Mouse (Mus musculus) CH12.LX (cell line): ENCODE results near the gene BC061237. TPM values are rescaled to one million over a fixed set of nuclear protein-coding genes. Genes with fewer than 3 reads are reported as not detected.
"Not testable (repeated sequence)": the region's sequence is repeated elsewhere in the genome, so short reads cannot be mapped to it uniquely, and the experiment has no call there.

Experiments used
- DNase-seq: peaks from one replicate; pipeline ENCODE4 v3.0.0-alpha.2; 2013; ENCODE audit errors: extremely low read depth
- H3K27ac ChIP-seq: 2 replicates; pipeline ENCODE4 v1.5.1; 2012; ENCODE audit warnings: low read depth, mild to moderate bottlenecking, control low read depth, moderate library complexity; ENCODE audit not compliant: insufficient read depth
- H3K27me3 ChIP-seq: replicated peaks from 2 replicates; pipeline ENCODE3; 2012; ENCODE audit warnings: inconsistent platforms
- H3K36me3 ChIP-seq, 2 experiments: replicated peaks in 1 of 2; 2 replicates each; pipeline versions ENCODE3 to v1.6.1; 2012; ENCODE audit warnings: inconsistent platforms in 1 of 2, low read length in 1 of 2, mild to moderate bottlenecking in 1 of 2, mixed read lengths in 1 of 2, moderate library complexity in 1 of 2; ENCODE audit not compliant: control insufficient read depth in 1 of 2, insufficient read depth in 1 of 2
- H3K4me1 ChIP-seq, 2 experiments: 2 replicates each; pipeline ENCODE4 v1.6.1; 2012; ENCODE audit warnings: inconsistent platforms in 1 of 2, moderate library complexity in 1 of 2; ENCODE audit not compliant: insufficient read depth in 2 of 2, control insufficient read depth in 1 of 2
- H3K4me2 ChIP-seq: 2 replicates; pipeline ENCODE4 v1.6.1; 2012; ENCODE audit warnings: low read depth, mild to moderate bottlenecking, control low read depth; ENCODE audit not compliant: poor library complexity, insufficient read depth, severe bottlenecking
- H3K4me3 ChIP-seq, 3 experiments: fragments of 150-350 bp in 1 of 3; sonication (generic) in 1 of 3; replicated peaks in 1 of 3; 2 replicates each; pipeline versions ENCODE3 to v1.5.1; 2011 to 2012; ENCODE audit warnings: low read depth in 2 of 3, low read length in 2 of 3, mild to moderate bottlenecking in 2 of 3, moderate library complexity in 2 of 3, control low read depth in 1 of 3, improper control_type of control experiment in 1 of 3, inconsistent platforms in 1 of 3, mixed read lengths in 1 of 3; ENCODE audit not compliant: poor library complexity in 1 of 3
- H3K79me2 ChIP-seq: replicated peaks from 2 replicates; pipeline ENCODE4 v1.6.1; 2012; ENCODE audit warnings: mild to moderate bottlenecking, moderate library complexity; ENCODE audit not compliant: control insufficient read depth, poor library complexity, insufficient read depth, severe bottlenecking; ENCODE audit errors: extremely low read depth
- H3K9ac ChIP-seq: 2 replicates; pipeline ENCODE4 v1.6.1; 2012; ENCODE audit warnings: low read depth, mild to moderate bottlenecking, control low read depth, moderate library complexity; ENCODE audit not compliant: insufficient read depth
- H3K9me3 ChIP-seq: replicated peaks from 2 replicates; pipeline ENCODE3; 2012; ENCODE audit warnings: low read length, inconsistent platforms, mixed read lengths
- dilution Hi-C: fragments of 300-500 bp; cut with MboI; formaldehyde crosslinking; loops from 2 replicates; pipeline ENCODE4 v1.14.3; 2020; ENCODE audit warnings: low sequenced_read_pairs; ENCODE audit not compliant: extremely low pct_unique_long_range_greater_than_20kb, extremely low pct_ligation_motif_present
- in situ Hi-C: fragments of 300-500 bp; cut with MboI; formaldehyde crosslinking; loops from 3 replicates; pipeline ENCODE4 v1.14.3; 2019; ENCODE audit warnings: low sequenced_read_pairs, low pct_ligation_motif_present, low pct_unique_long_range_greater_than_20kb, mixed read lengths
- polyA plus RNA-seq: library from polyadenylated mRNA; unstranded; fragments of >175 nt; gene quantifications from 2 replicates; pipeline ENCODE4 v1.2.1, GENCODE M21; 2012; ENCODE audit warnings: low read depth; ENCODE audit not compliant: insufficient read length
- total RNA-seq, 2 experiments: library from RNA; depleted of rRNA; stranded (reverse); fragments of 300-350 nt in 1 of 2; fragments of >200 nt in 1 of 2; gene quantifications; 2 replicates each; pipeline ENCODE4 v1.2.3; 2012 to 2014

Gene BC061237
- not detected in 2 replicates for total RNA-seq (2012; rRNA removed)
- total RNA-seq (2014; rRNA removed): not detected in 2 replicates
- polyA plus RNA-seq: not detected in 2 replicates

- DNase-seq, in situ Hi-C loops, H3K36me3 ChIP-seq, H3K79me2 ChIP-seq, H3K9ac ChIP-seq, H3K4me3 ChIP-seq, H3K4me2 ChIP-seq, H3K9me3 ChIP-seq, H3K27ac ChIP-seq, dilution Hi-C loops, H3K4me1 ChIP-seq, H3K27me3 ChIP-seq: not testable (repeated sequence)
Measured at GRCm38 (mm10) chr14:44492163-44492562, at the start of gene BC061237. BC061237 (plus strand) TSS chr14:44492463.

GRCm38 (mm10) chr14:44517976-44518375 lies 25.7 kb downstream of the BC061237 start, which contains the start of gene Gm17093:
Gm17093 (plus strand) TSS chr14:44518276.
- in situ Hi-C loops, H3K9ac ChIP-seq, DNase-seq, H3K27me3 ChIP-seq, H3K4me3 ChIP-seq, H3K27ac ChIP-seq, H3K79me2 ChIP-seq, H3K4me1 ChIP-seq, H3K36me3 ChIP-seq, H3K4me2 ChIP-seq, H3K9me3 ChIP-seq, dilution Hi-C loops: not testable (repeated sequence)

- H3K4me2 ChIP-seq, H3K36me3 ChIP-seq, H3K79me2 ChIP-seq, H3K9me3 ChIP-seq, H3K27me3 ChIP-seq, H3K4me3 ChIP-seq, H3K4me1 ChIP-seq, DNase-seq, H3K9ac ChIP-seq, dilution Hi-C loops, in situ Hi-C loops, H3K27ac ChIP-seq: not testable (repeated sequence)
Measured at GRCm38 (mm10) chr14:44547961-44548360, 55.7 kb downstream of the BC061237 start.

Other genes with a start within 250 kb of the BC061237 start
- 0.17 TPM in 1 of 2 replicates, not detected in the other for gene Gm8220, start 206.9 kb upstream of the BC061237 start, total RNA-seq (2012; rRNA removed)
- gene Gm8220, start 206.9 kb upstream of the BC061237 start, total RNA-seq (2014; rRNA removed): not detected in 2 replicates
- gene Gm8220, start 206.9 kb upstream of the BC061237 start, polyA plus RNA-seq: 0.37 and 0.53 TPM in 2 replicates
- gene Gm5930, start 153.9 kb upstream of the BC061237 start, total RNA-seq (2012; rRNA removed): 2.1 and 2.8 TPM in 2 replicates
- gene Gm5930, start 153.9 kb upstream of the BC061237 start, total RNA-seq (2014; rRNA removed): 3.1 and 3.6 TPM in 2 replicates
- gene Gm5930, start 153.9 kb upstream of the BC061237 start, polyA plus RNA-seq: 1.3 TPM in 2 replicates
- not detected in 2 replicates for gene Gm8229, start 127.1 kb upstream of the BC061237 start, total RNA-seq (2012; rRNA removed)
- not detected in 2 replicates for gene Gm8229, start 127.1 kb upstream of the BC061237 start, total RNA-seq (2014; rRNA removed)
- gene Gm8229, start 127.1 kb upstream of the BC061237 start, polyA plus RNA-seq: 0.33 TPM in 1 of 2 replicates, not detected in the other
- not detected in 2 replicates for gene Gm3371, start 81.8 kb upstream of the BC061237 start, total RNA-seq (2012; rRNA removed)
- 0.34 TPM in 1 of 2 replicates, not detected in the other for gene Gm3371, start 81.8 kb upstream of the BC061237 start, total RNA-seq (2014; rRNA removed)
- gene Gm3371, start 81.8 kb upstream of the BC061237 start, polyA plus RNA-seq: not detected in 2 replicates
- gene Gm8232, start 58.8 kb upstream of the BC061237 start, total RNA-seq (2012; rRNA removed): not detected in 2 replicates
- not detected in 2 replicates for gene Gm8232, start 58.8 kb upstream of the BC061237 start, total RNA-seq (2014; rRNA removed)
- gene Gm8232, start 58.8 kb upstream of the BC061237 start, polyA plus RNA-seq: not detected in 2 replicates
- not detected in 2 replicates for gene Gm17093, start 25.8 kb downstream of the BC061237 start, total RNA-seq (2012; rRNA removed)
- gene Gm17093, start 25.8 kb downstream of the BC061237 start, total RNA-seq (2014; rRNA removed): not detected in 2 replicates
- not detected in 2 replicates for gene Gm17093, start 25.8 kb downstream of the BC061237 start, polyA plus RNA-seq
- gene Gm8247, start 90.7 kb downstream of the BC061237 start, total RNA-seq (2012; rRNA removed): not detected in 2 replicates
- not detected in 2 replicates for gene Gm8247, start 90.7 kb downstream of the BC061237 start, total RNA-seq (2014; rRNA removed)
- gene Gm8247, start 90.7 kb downstream of the BC061237 start, polyA plus RNA-seq: not detected in 2 replicates
- 10.6 and 13.4 TPM in 2 replicates for gene Gm5624, start 135.5 kb downstream of the BC061237 start, total RNA-seq (2012; rRNA removed)
- gene Gm5624, start 135.5 kb downstream of the BC061237 start, total RNA-seq (2014; rRNA removed): 28.5 and 37.1 TPM in 2 replicates
- gene Gm5624, start 135.5 kb downstream of the BC061237 start, polyA plus RNA-seq: 17.6 and 26.3 TPM in 2 replicates
- gene Gm8257, start 214.0 kb downstream of the BC061237 start, total RNA-seq (2012; rRNA removed): not detected in 2 replicates
- gene Gm8257, start 214.0 kb downstream of the BC061237 start, total RNA-seq (2014; rRNA removed): not detected in 2 replicates
- gene Gm8257, start 214.0 kb downstream of the BC061237 start, polyA plus RNA-seq: 1.1 and 2.8 TPM in 2 replicates